Mouse (Mus musculus): ENCODE data around the gene Lrmp. TPM values are rescaled to one million over a fixed set of nuclear protein-coding genes. Genes with fewer than 3 reads are reported as not detected.

The Lrmp gene
- polyA plus RNA-seq, 1 experiment, result 0.04 TPM

- Histone ChIP-seq H3K36me3 (ENCODE audit: control insufficient read depth, insufficient read depth) (no peaks in the 10 kb centered on the region), H3ac (ENCODE audit: control insufficient read depth, insufficient read length) (no peak overlapping the region), H3K4me3 (no peak overlapping the region), H3K79me2 (ENCODE audit: control insufficient read depth, insufficient read depth) (no peaks in the 10 kb centered on the region), H3K27me3 (ENCODE audit: control insufficient read depth, insufficient read depth, insufficient read length) (no peaks in the 10 kb centered on the region), H3K4me2 (ENCODE audit: low read depth) (no peak overlapping the region)
- TF ChIP-seq CEBPB (IDR thresholded peaks at IDR 0.05; ENCODE audit: insufficient read depth, poor library complexity, severe bottlenecking) (no peak), USF1 (IDR thresholded peaks at IDR 0.05; ENCODE audit: low read depth) (no peak), MAX (IDR thresholded peaks at IDR 0.05; ENCODE audit: low read depth) (no peak), MYOG (IDR thresholded peaks at IDR 0.05; ENCODE audit: control insufficient read depth in 1 of 3, insufficient read depth in 1 of 3, insufficient read length in 2 of 3, low read depth in 2 of 3) (no peak), TCF3 (IDR thresholded peaks at IDR 0.05; ENCODE audit: insufficient read length, low read depth) (no peak), SRF (IDR thresholded peaks at IDR 0.05; ENCODE audit: control insufficient read depth, insufficient read length, low read depth) (no peak), REST (IDR thresholded peaks at IDR 0.05; ENCODE audit: insufficient read depth, insufficient read length) (no peak), E2F4 (IDR thresholded peaks at IDR 0.05; ENCODE audit: insufficient read depth) (no peak), POLR2A (IDR thresholded peaks at IDR 0.05; ENCODE audit: insufficient read length, low read depth) (no peak), MYOD1 (IDR thresholded peaks at IDR 0.05; ENCODE audit: control insufficient read depth in 1 of 3, insufficient read length in 2 of 3, low read depth in 2 of 3) (no peak), POLR2AphosphoS2 (IDR thresholded peaks at IDR 0.05; ENCODE audit: insufficient read length, low read depth) (no peak), TCF12 (IDR thresholded peaks at IDR 0.05; ENCODE audit: insufficient read depth, poor library complexity, severe bottlenecking) (no peak)
These were observed 32.3 kb downstream of the Lrmp start for GRCm38 (mm10) chr6:145147716-145148115.

DNA sequence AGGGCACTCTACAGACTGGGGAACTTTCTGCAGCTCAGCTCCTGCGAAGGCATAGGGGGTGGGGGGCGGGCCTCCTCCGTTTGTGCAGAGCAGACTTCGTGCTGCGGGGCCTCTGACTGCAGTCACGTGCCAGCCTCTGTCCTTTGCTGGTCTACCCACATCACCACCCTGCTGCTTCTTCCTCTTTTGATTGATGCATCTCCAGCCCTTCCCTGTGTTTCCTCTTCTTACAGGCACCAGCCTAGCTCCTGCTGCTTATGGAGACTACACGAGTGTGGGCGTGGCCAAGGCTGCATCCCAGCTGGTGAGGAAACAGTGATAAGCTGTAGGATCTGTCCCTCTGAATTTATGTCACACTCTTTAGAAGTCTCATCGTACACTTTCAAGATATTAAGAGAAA is 33.6 kb downstream of the Lrmp start:
- no peak for TF ChIP-seq E2F4 (IDR thresholded peaks at IDR 0.05; ENCODE audit: insufficient read depth)
- TF ChIP-seq POLR2A (IDR thresholded peaks at IDR 0.05; ENCODE audit: insufficient read length, low read depth), result no peak
- TF ChIP-seq POLR2AphosphoS2 (IDR thresholded peaks at IDR 0.05; ENCODE audit: insufficient read length, low read depth), result no peak
- no peak for TF ChIP-seq USF1 (IDR thresholded peaks at IDR 0.05; ENCODE audit: low read depth)
- TF ChIP-seq MYOD1 (IDR thresholded peaks at IDR 0.05; ENCODE audit: control insufficient read depth in 1 of 3, insufficient read length in 2 of 3, low read depth in 2 of 3), result no peak
- TF ChIP-seq MYOG (IDR thresholded peaks at IDR 0.05; ENCODE audit: control insufficient read depth in 1 of 3, insufficient read depth in 1 of 3, insufficient read length in 2 of 3, low read depth in 2 of 3), result no peak
- TF ChIP-seq REST (IDR thresholded peaks at IDR 0.05; ENCODE audit: insufficient read depth, insufficient read length), result no peak
- TF ChIP-seq SRF (IDR thresholded peaks at IDR 0.05; ENCODE audit: control insufficient read depth, insufficient read length, low read depth), result no peak
- no peak for TF ChIP-seq CEBPB (IDR thresholded peaks at IDR 0.05; ENCODE audit: insufficient read depth, poor library complexity, severe bottlenecking)
- no peak for TF ChIP-seq TCF12 (IDR thresholded peaks at IDR 0.05; ENCODE audit: insufficient read depth, poor library complexity, severe bottlenecking)
- H3K4me2 ChIP-seq (ENCODE audit: low read depth), result no peak overlapping the region
- no peaks in the 10 kb centered on the region for H3K27me3 ChIP-seq (ENCODE audit: control insufficient read depth, insufficient read depth, insufficient read length)
- H3K79me2 ChIP-seq (ENCODE audit: control insufficient read depth, insufficient read depth), result no peaks in the 10 kb centered on the region
- H3ac ChIP-seq (ENCODE audit: control insufficient read depth, insufficient read length), result no peak overlapping the region
- H3K36me3 ChIP-seq (ENCODE audit: control insufficient read depth, insufficient read depth), result no peaks in the 10 kb centered on the region
- H3K4me3 ChIP-seq, result no peak overlapping the region

DNA sequence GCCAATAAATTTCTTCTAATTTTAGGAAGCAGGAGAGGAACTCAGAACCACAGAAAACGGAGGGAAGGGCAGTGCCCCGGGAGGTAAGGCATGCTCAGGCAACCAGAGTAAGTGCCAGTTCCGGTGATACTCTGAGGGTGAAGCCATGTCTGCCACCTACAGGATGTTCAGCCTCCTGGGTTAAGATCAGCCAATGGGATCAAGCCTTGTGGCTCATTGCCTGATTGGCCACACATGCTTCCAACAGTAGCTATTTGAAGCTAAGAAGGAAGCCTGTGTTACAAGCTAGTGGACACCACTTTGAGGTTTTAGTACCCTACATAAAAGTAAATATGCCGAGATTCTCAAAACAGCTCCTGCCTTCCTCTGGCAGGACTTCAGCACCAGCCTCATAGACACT is 43.2 kb downstream of the Lrmp start:
- TF ChIP-seq TCF12 (IDR thresholded peaks at IDR 0.05; ENCODE audit: insufficient read depth, poor library complexity, severe bottlenecking) (no peak), MYOG (IDR thresholded peaks at IDR 0.05; ENCODE audit: control insufficient read depth in 1 of 3, insufficient read depth in 1 of 3, insufficient read length in 2 of 3, low read depth in 2 of 3) (no peak), TCF3 (IDR thresholded peaks at IDR 0.05; ENCODE audit: insufficient read length, low read depth) (no peak), USF1 (IDR thresholded peaks at IDR 0.05; ENCODE audit: low read depth) (no peak), POLR2AphosphoS2 (IDR thresholded peaks at IDR 0.05; ENCODE audit: insufficient read length, low read depth) (no peak), SRF (IDR thresholded peaks at IDR 0.05; ENCODE audit: control insufficient read depth, insufficient read length, low read depth) (no peak)
- peaks cover 4% of the 10 kb centered on the region for H3K27me3 ChIP-seq (ENCODE audit: control insufficient read depth, insufficient read depth, insufficient read length)

GRCm38 (mm10) chr6:145160581-145160980 is 45.1 kb downstream of the Lrmp start:
- Histone ChIP-seq H3K36me3 (ENCODE audit: control insufficient read depth, insufficient read depth) (no peaks in the 10 kb centered on the region), H3K27me3 (ENCODE audit: control insufficient read depth, insufficient read depth, insufficient read length) (peaks cover 4% of the 10 kb centered on the region)

More for the DNA sequence above, 43.2 kb downstream of the Lrmp start:
- Histone ChIP-seq H3K79me2 (ENCODE audit: control insufficient read depth, insufficient read depth) (no peaks in the 10 kb centered on the region), H3K36me3 (ENCODE audit: control insufficient read depth, insufficient read depth) (no peaks in the 10 kb centered on the region), H3K4me2 (ENCODE audit: low read depth) (no peak overlapping the region), H3ac (ENCODE audit: control insufficient read depth, insufficient read length) (no peak overlapping the region), H3K4me3 (no peak overlapping the region)

More at GRCm38 (mm10) chr6:145160581-145160980, 45.1 kb downstream of the Lrmp start:
- H3K4me3 ChIP-seq, result no peak overlapping the region
- H3K4me2 ChIP-seq (ENCODE audit: low read depth), result no peak overlapping the region
- H3ac ChIP-seq (ENCODE audit: control insufficient read depth, insufficient read length), result no peak overlapping the region
- TF ChIP-seq POLR2A (IDR thresholded peaks at IDR 0.05; ENCODE audit: insufficient read length, low read depth) (no peak), USF1 (IDR thresholded peaks at IDR 0.05; ENCODE audit: low read depth) (no peak), SRF (IDR thresholded peaks at IDR 0.05; ENCODE audit: control insufficient read depth, insufficient read length, low read depth) (no peak), REST (IDR thresholded peaks at IDR 0.05; ENCODE audit: insufficient read depth, insufficient read length) (no peak), TCF12 (IDR thresholded peaks at IDR 0.05; ENCODE audit: insufficient read depth, poor library complexity, severe bottlenecking) (no peak), MAX (IDR thresholded peaks at IDR 0.05; ENCODE audit: low read depth) (no peak), MYOD1 (IDR thresholded peaks at IDR 0.05; ENCODE audit: control insufficient read depth in 1 of 3, insufficient read length in 2 of 3, low read depth in 2 of 3) (no peak), CEBPB (IDR thresholded peaks at IDR 0.05; ENCODE audit: insufficient read depth, poor library complexity, severe bottlenecking) (no peak), MYOG (IDR thresholded peaks at IDR 0.05; ENCODE audit: control insufficient read depth in 1 of 3, insufficient read depth in 1 of 3, insufficient read length in 2 of 3, low read depth in 2 of 3) (no peak), POLR2AphosphoS2 (IDR thresholded peaks at IDR 0.05; ENCODE audit: insufficient read length, low read depth) (no peak), TCF3 (IDR thresholded peaks at IDR 0.05; ENCODE audit: insufficient read length, low read depth) (no peak), E2F4 (IDR thresholded peaks at IDR 0.05; ENCODE audit: insufficient read depth) (no peak)
- H3K79me2 ChIP-seq (ENCODE audit: control insufficient read depth, insufficient read depth), result no peaks in the 10 kb centered on the region
